Mouse (Mus musculus) neural tube, embryonic 15.5 days (tissue): ENCODE measurements around the gene Notum. TPM values are rescaled to one million over a fixed set of nuclear protein-coding genes. Genes with fewer than 3 reads are reported as not detected.
A peak's percentile ranks its signal among the peaks of the same experiment; 100 is the strongest.

Experiments
- ATAC-seq: fragments of 200-750 bp; cut with Nextera tagmentation; 2 replicates; pipeline ENCODE4 v1.8.0; 2017; ENCODE audit warnings: mild to moderate bottlenecking, moderate TSS enrichment, moderate library complexity; ENCODE audit not compliant: low FRiP score
- H3K27ac ChIP-seq: fragments of 300-500 bp; sonication (generic); replicated peaks from 2 replicates; pipeline ENCODE4 v1.5.1; 2015; ENCODE audit warnings: mild to moderate bottlenecking, inconsistent platforms
- H3K27me3 ChIP-seq: fragments of 300-500 bp; sonication (generic); replicated peaks from 2 replicates; pipeline ENCODE4 v1.6.1; 2015; ENCODE audit warnings: inconsistent platforms
- H3K36me3 ChIP-seq: fragments of 300-500 bp; sonication (generic); 2 replicates; pipeline ENCODE4 v1.6.1; 2015; ENCODE audit warnings: inconsistent platforms
- H3K4me1 ChIP-seq: fragments of 300-500 bp; sonication (generic); 2 replicates; pipeline ENCODE4 v1.6.1; 2015; ENCODE audit warnings: inconsistent platforms
- H3K4me2 ChIP-seq: fragments of 300-500 bp; sonication (generic); 2 replicates; pipeline ENCODE4 v1.6.1; 2015; ENCODE audit warnings: inconsistent platforms, mild to moderate bottlenecking, moderate library complexity
- H3K4me3 ChIP-seq: fragments of 300-500 bp; sonication (generic); replicated peaks from 2 replicates; pipeline ENCODE4 v1.5.1; 2015; ENCODE audit warnings: mild to moderate bottlenecking, inconsistent platforms
- H3K9ac ChIP-seq: fragments of 300-500 bp; sonication (generic); replicated peaks from 2 replicates; pipeline ENCODE4 v1.6.1; 2015; ENCODE audit warnings: mild to moderate bottlenecking, inconsistent platforms
- H3K9me3 ChIP-seq: fragments of 300-500 bp; sonication (generic); replicated peaks from 2 replicates; pipeline ENCODE4 v1.6.1; 2016; ENCODE audit warnings: inconsistent platforms
- WGBS: fragments of 180-500 bp; shearing (Covaris S2); methylation state at CpG from one replicate; pipeline ENCODE4 v1.1.7; 2015; ENCODE audit warnings: mixed read lengths; 5-methylcytosine and 5-hydroxymethylcytosine counted together
- polyA plus RNA-seq: library from polyadenylated mRNA; unstranded; fragments of >200 nt; fragmentation: Nextera tagmentation; extraction: Ambion mirVana; gene quantifications from 2 replicates; pipeline ENCODE4 v1.2.1, GENCODE M21; 2015

Gene Notum
- polyA plus RNA-seq, 1 experiment from 2014 or later = 7.1 TPM

DNA sequence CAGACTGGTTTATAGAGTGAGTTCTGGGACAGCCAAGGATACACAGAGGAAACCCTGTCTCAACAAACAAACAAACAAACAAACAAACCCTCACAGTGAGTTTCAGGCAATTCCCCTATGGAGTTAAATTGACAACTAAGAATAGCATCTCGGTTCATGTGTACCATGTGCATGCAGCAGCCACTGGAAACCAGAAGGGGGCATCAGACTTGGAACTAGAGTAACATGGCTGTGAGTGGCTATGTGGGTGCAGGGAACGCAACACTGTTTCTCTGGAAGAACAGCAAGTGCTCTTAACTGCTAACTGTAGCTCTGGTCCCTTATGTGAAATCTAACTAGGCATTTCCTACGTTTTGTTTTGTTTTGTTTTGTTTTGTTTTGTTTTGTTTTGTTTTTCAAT lies 9.1 kb downstream of the Notum start:
- Histone ChIP-seq H3K4me1 (peaks cover 8% of the 10 kb centered on the region), H3K9me3 (no peaks in the 10 kb centered on the region), H3K4me2 (no peak overlapping the region), H3K4me3 (no peak overlapping the region), H3K9ac (no peak overlapping the region), H3K27me3 (peaks cover 7% of the 10 kb centered on the region; the same call in 1 of the 2 replicates), H3K36me3 (no peaks in the 10 kb centered on the region), H3K27ac (no peak overlapping the region)
- no peak for ATAC-seq
- WGBS = 77% methylated on average over 3 of the region's 3 CpGs

DNA sequence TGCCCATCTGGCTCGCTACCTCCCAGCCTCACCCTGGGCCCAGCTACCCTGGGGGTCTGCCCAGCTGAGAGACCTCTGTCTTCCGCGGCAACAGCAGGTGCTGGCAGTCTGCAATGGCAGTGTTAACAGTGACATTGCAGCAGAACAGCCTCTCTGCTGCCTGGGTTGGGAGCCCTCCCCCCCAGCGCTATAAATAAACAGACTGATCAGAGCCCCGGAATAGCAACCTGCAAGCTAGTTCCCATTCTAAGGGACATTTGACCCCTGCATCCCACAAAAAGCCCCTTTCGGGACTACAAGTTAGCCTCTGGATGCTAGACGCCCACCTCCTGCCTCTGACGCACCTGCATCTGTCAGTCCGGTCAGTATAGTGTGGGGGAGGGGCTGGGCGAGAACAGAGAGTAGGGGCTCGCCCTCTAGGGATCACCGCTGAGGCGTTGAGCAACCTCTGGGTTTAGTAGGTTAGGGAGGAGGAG lies 12.9 kb downstream of the Notum start, which contains the start of gene Myadml2:
Gene Myadml2 (minus strand): TSS at position 158 of the 476 bp plus-strand sequence.
- Histone ChIP-seq H3K4me3 (peak within 1 kb of the TSS; percentile 29), H3K27ac (0 out of 2 replicates have a peak within 1 kb of the TSS, but pooled peaks have one; percentile 33), H3K4me2 (peak within 1 kb of the TSS; percentile 59), H3K4me1 (peaks cover 15% of the 10 kb centered on the region), H3K9me3 (no peaks in the 10 kb centered on the region), H3K9ac (peak within 1 kb of the TSS; percentile 32; the same call in 1 of the 2 replicates), H3K36me3 (no peaks in the 10 kb centered on the region), H3K27me3 (no peaks in the 10 kb centered on the region)
- ATAC-seq = no peak
- 4% methylated on average over 13 of the region's 13 CpGs for WGBS

DNA sequence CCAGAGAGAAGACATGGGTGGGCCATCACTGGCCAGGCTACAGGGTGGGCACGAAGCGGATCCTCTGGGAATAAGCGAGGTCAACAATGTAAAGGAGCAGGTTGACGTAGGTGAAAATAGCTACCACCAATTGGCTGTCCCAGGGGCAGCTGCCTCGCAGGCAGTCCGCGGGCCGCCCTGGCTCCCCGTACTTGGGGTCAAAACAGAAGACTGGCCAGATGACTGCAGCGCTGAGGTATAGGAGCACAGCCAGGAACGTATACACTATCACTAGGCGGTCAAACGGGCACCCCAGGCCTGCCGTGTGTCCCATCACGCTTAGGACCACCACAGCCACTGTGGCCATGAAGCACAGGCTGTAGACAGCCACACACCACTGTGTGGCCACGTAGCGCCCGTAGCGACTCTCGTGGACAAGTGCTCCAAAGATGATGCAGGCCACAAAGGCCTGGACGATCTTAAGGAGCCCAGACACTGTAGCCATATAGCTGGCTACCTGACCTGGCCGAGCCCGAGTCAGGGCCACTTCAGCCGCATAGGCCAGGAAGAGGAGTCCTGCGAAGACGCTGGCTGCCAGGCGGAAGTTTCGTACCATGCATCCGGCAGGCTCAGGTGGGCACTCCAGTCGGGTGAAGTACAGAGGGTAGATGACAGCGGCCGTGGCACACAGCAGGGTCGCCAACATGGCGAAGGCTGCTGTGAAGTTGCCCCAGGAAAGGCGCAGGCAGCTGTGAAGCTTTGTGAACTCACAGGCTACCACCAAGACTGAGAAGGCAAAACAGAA lies 13.7 kb downstream of the Notum start:
- Histone ChIP-seq H3K9ac (no peak overlapping the region), H3K27me3 (no peaks in the 10 kb centered on the region), H3K9me3 (no peaks in the 10 kb centered on the region), H3K4me1 (peaks cover 23% of the 10 kb centered on the region), H3K4me2 (peak overlapping the region; percentile 59), H3K4me3 (no peak overlapping the region), H3K36me3 (no peaks in the 10 kb centered on the region), H3K27ac (no peak overlapping the region)
- WGBS = 84% methylated on average over 35 of the region's 35 CpGs
- ATAC-seq = no peak

DNA sequence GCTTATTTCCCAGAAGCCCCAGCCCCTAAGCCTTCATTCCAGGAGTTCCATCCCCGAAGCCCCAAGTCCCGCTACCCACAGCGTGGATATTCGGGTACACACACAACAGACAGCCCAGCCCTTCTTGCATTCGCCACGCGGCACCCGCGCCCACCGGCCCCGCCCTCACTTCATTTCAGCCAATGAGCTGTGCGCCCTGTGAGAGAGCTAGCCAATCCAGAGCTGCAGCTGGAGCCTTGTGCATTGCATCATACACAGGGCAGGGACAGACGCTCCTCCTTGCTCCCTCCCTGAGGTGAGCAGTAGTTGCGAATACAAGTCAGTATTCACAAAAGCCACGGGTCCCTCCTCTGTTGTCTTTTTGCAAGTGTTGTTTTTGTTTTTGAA lies 17.4 kb downstream of the Notum start, which contains the start of gene Pycr1:
Gene Pycr1 (minus strand): TSS at position 169 of the 387 bp plus-strand sequence.
- H3K36me3 ChIP-seq = no peaks in the 10 kb centered on the region
- WGBS = under 1% methylated on average over 15 of the region's 15 CpGs
- H3K27ac ChIP-seq = peak within 1 kb of the TSS; percentile 60
- ATAC-seq = peak; percentile 99
- H3K9me3 ChIP-seq = no peaks in the 10 kb centered on the region
- H3K9ac ChIP-seq = peak within 1 kb of the TSS; percentile 76
- peak within 1 kb of the TSS; percentile 51 for H3K4me3 ChIP-seq
- H3K4me2 ChIP-seq = peak within 1 kb of the TSS; percentile 95
- no peaks in the 10 kb centered on the region for H3K27me3 ChIP-seq
- H3K4me1 ChIP-seq = peaks cover 23% of the 10 kb centered on the region

DNA sequence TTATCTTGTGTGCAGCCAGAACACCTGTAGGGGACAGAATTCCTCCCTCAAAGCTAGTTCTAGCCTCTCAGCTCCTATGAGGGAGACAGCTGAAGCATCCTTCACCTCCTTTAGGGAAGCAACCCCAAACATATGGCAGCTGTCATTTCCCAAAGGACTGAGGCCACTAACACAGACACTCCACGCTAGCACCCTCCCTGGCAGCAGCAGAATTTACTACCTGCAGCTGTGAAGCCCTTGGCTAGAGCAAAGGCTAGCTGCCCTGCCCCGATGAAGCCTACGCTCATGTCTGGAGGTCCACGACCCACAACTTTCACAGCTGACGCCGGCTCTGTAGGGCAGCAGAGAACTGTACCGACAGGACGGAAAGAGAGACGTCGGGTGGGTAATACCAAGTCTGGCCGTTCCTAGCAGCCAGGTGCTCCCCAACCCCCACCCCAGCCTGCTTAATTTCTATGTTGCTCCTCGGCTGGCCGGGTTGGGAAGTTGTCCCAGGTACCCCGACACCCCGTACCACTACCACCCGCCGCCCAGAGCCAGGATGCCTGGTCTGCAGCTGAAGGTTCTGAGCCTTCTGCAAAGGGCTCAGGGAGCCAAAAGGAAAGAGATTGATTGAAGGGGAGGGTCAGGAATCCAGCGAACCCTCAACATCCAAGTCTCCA lies 17.9 kb downstream of the Notum start:
- peak overlapping the region; percentile 95 for H3K4me2 ChIP-seq
- peak overlapping the region; percentile 60 for H3K27ac ChIP-seq
- WGBS = under 1% methylated on average over 18 of the region's 18 CpGs
- no peaks in the 10 kb centered on the region for H3K36me3 ChIP-seq
- H3K27me3 ChIP-seq = no peaks in the 10 kb centered on the region
- peak; percentile 54 for ATAC-seq
- peak overlapping the region; percentile 76 for H3K9ac ChIP-seq
- no peaks in the 10 kb centered on the region for H3K9me3 ChIP-seq
- H3K4me1 ChIP-seq = peaks cover 20% of the 10 kb centered on the region
- peak overlapping the region; percentile 51 for H3K4me3 ChIP-seq

GRCm38 (mm10) chr11:120641869-120642268 lies 19.1 kb downstream of the Notum start:
- 0 out of 2 replicates have a peak overlapping the region, but pooled peaks have one; percentile 95 for H3K4me2 ChIP-seq
- peaks cover 15% of the 10 kb centered on the region for H3K4me1 ChIP-seq
- no peak for ATAC-seq
- H3K9ac ChIP-seq = peak overlapping the region; percentile 76; the same call in 1 of the 2 replicates
- WGBS = 83% methylated on average over 8 of the region's 8 CpGs
- H3K9me3 ChIP-seq = no peaks in the 10 kb centered on the region
- H3K4me3 ChIP-seq = no peak overlapping the region
- no peaks in the 10 kb centered on the region for H3K27me3 ChIP-seq
- H3K27ac ChIP-seq = no peak overlapping the region
- no peaks in the 10 kb centered on the region for H3K36me3 ChIP-seq

GRCm38 (mm10) chr11:120641255-120641654 lies 19.7 kb downstream of the Notum start:
- H3K9ac ChIP-seq = no peak overlapping the region; the same call in 1 of the 2 replicates
- no peaks in the 10 kb centered on the region for H3K27me3 ChIP-seq
- H3K27ac ChIP-seq = no peak overlapping the region
- no peak overlapping the region for H3K4me2 ChIP-seq
- WGBS = 63% methylated on average over 9 of the region's 9 CpGs
- no peak for ATAC-seq
- no peaks in the 10 kb centered on the region for H3K36me3 ChIP-seq
- no peaks in the 10 kb centered on the region for H3K9me3 ChIP-seq
- H3K4me3 ChIP-seq = no peak overlapping the region
- H3K4me1 ChIP-seq = peaks cover 15% of the 10 kb centered on the region

- no peaks in the 10 kb centered on the region for H3K36me3 ChIP-seq
- H3K9ac ChIP-seq = no peak overlapping the region
- no peak overlapping the region; the same call in 1 of the 2 replicates for H3K4me2 ChIP-seq
- peaks cover 37% of the 10 kb centered on the region for H3K4me1 ChIP-seq
- 81% methylated on average over 5 of the region's 5 CpGs for WGBS
- H3K27me3 ChIP-seq = no peaks in the 10 kb centered on the region
- H3K9me3 ChIP-seq = no peaks in the 10 kb centered on the region
- ATAC-seq = no peak
- no peak overlapping the region for H3K27ac ChIP-seq
- H3K4me3 ChIP-seq = no peak overlapping the region
Observed at GRCm38 (mm10) chr11:120634810-120635209, 26.2 kb downstream of the Notum start.

DNA sequence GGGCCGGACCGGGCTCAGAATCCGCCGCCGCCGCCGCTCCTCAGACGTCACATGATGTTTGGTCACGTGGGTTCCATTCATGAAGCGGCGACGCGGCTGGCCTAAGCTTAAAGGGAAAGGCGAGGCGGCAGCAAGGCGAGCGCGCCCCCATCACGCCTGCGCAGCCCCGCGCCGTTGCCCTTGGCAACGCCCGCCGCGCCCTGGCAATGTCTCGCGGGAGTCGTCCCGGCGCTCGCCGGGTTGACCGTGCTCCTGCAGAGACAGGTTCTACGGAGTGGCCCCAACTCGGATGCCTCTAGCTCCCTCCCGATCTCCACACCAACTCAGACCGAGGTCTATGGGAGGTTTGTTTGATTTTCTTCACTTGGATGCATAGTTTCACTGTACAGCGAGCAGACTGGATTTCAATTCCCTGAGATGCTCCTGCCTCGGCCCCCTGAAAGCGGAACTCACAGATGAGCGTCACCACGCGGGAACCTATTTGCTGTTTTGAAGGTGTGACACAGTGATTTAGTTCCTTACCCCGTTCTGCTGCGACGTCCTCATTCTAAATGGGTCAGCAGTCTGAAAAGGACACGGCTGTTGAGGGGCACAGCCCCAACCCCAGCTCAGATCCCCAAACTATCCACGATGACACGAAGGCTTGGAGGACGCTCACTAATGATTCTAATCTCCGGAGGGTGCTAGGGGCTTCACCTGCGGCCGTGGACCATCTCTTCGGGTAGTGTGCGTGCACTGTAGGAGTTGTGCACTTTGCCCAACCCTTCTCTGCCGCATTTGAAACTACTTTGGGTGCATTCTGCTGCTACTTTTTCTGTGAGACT lies 27.2 kb downstream of the Notum start, which contains the start of gene Mafg:
Gene Mafg (minus strand): TSS at position 81 of the 824 bp plus-strand sequence.
- peak within 1 kb of the TSS; percentile 96 for H3K4me3 ChIP-seq
- peak within 1 kb of the TSS; percentile 88 for H3K27ac ChIP-seq
- H3K4me2 ChIP-seq = peak within 1 kb of the TSS; percentile 85
- peaks cover 7% of the 10 kb centered on the region for H3K36me3 ChIP-seq
- no peaks in the 10 kb centered on the region for H3K27me3 ChIP-seq
- H3K9ac ChIP-seq = peak within 1 kb of the TSS; percentile 87
- WGBS = 11% methylated on average over 58 of the region's 58 CpGs
- H3K9me3 ChIP-seq = no peaks in the 10 kb centered on the region
- peak; percentile 90 for ATAC-seq
- peaks cover 46% of the 10 kb centered on the region for H3K4me1 ChIP-seq

DNA sequence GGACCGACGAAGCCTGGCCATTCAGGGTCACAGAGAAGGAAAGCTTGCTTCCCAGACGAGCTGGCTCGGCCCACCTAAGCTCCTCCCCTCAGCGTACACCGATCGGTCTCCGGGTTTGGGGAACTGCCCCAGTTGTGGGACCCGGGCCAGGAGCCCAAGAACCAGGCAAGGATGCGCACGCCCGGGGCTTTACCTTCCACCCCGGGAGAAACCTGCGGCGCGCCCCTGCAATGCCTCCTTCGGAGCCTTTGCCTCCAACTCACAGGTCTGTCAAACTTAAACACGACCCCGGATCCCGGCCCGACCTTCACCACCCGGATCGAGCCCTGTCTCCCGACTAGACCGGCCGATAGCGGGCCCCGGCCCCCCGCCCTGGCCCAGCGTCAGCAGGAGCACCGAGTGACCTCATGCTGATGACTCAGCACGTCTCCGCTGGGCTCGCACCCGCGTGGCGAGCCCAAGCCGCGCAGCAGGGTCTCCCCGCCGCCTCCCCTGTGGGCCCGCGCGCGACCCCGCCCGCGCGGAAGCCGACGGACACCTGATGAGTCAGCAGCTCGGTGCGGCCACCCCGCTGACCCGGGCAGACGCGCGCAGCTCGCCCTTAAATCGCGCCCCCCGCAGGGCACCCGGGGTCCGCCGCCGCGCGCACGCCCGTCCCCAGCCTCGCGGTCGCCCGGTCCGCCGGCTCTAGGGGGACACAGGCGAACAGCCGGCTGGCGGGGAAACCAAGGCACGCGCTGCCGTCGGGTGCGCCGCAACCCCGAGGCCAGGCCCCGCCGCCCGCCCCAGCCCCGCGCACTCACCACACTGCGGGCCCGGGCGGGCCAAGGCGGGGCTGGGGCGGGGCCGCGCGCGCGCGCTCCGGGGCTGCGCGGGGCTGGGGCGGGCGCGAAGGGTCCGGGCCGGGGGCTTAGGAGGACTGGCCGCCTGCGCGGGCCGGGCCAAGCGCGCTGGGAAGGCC lies 28.1 kb downstream of the Notum start:
- WGBS = under 1% methylated on average over 91 of the region's 116 CpGs
- Histone ChIP-seq H3K36me3 (peaks cover 9% of the 10 kb centered on the region), H3K4me2 (peak overlapping the region; percentile 85), H3K4me1 (peaks cover 46% of the 10 kb centered on the region), H3K27ac (peak overlapping the region; percentile 88), H3K9me3 (no peaks in the 10 kb centered on the region), H3K4me3 (peak overlapping the region; percentile 96), H3K9ac (peak overlapping the region; percentile 87), H3K27me3 (no peaks in the 10 kb centered on the region)
- ATAC-seq = peak; percentile 85
